Mouse (Mus musculus) liver, embryonic 16.5 days (tissue): ENCODE measurements around the gene Gm21992. TPM values are rescaled to one million over a fixed set of nuclear protein-coding genes. Genes with fewer than 3 reads are reported as not detected.

Source experiments
- ATAC-seq: fragments of 200-750 bp; cut with Nextera tagmentation; 2 replicates; pipeline ENCODE4 v1.8.0; 2017; ENCODE audit warnings: low read depth, mild to moderate bottlenecking, moderate number of reproducible peaks, moderate library complexity
- H3K27ac ChIP-seq: fragments of 300-500 bp; sonication (generic); 2 replicates; pipeline ENCODE4 v1.5.1; 2014; ENCODE audit warnings: mild to moderate bottlenecking, low read length
- H3K27me3 ChIP-seq: fragments of 300-500 bp; sonication (generic); 2 replicates; pipeline ENCODE4 v1.6.1; 2014; ENCODE audit warnings: low read depth, low read length, mixed read lengths; ENCODE audit not compliant: control insufficient read depth, insufficient read depth
- H3K36me3 ChIP-seq: fragments of 300-500 bp; sonication (generic); 2 replicates; pipeline ENCODE4 v1.6.1; 2014; ENCODE audit warnings: mild to moderate bottlenecking; ENCODE audit not compliant: control insufficient read depth, insufficient read depth
- H3K4me1 ChIP-seq: fragments of 300-500 bp; sonication (generic); 2 replicates; pipeline ENCODE4 v1.6.1; 2014; ENCODE audit warnings: low read depth, low read length, mixed read lengths; ENCODE audit not compliant: control insufficient read depth
- H3K4me2 ChIP-seq: fragments of 300-500 bp; sonication (generic); 2 replicates; pipeline ENCODE4 v1.6.1; 2014; ENCODE audit warnings: low read depth, low read length, mixed read lengths
- H3K4me3 ChIP-seq: fragments of 300-500 bp; sonication (generic); 2 replicates; pipeline ENCODE4 v1.5.1; 2014; ENCODE audit warnings: low read depth, mild to moderate bottlenecking, low read length
- H3K9ac ChIP-seq: fragments of 300-500 bp; sonication (generic); 2 replicates; pipeline ENCODE4 v1.6.1; 2014; ENCODE audit warnings: low read depth, low read length
- H3K9me3 ChIP-seq: fragments of 300-500 bp; sonication (generic); replicated peaks from 2 replicates; pipeline ENCODE4 v1.6.1; 2016; ENCODE audit warnings: low read length; ENCODE audit not compliant: control insufficient read depth
- WGBS: fragments of 180-500 bp; shearing (Covaris S2); extraction: QIAGEN DNeasy Blood & Tissue Kit; methylation state at CpG from one replicate; pipeline ENCODE4 v1.1.7; 2014; ENCODE audit not compliant: insufficient replicate concordance; 5-methylcytosine and 5-hydroxymethylcytosine counted together
- polyA plus RNA-seq: library from polyadenylated mRNA; unstranded; fragments of >200 nt; fragmentation: Nextera tagmentation; extraction: Ambion mirVana; gene quantifications from 2 replicates; pipeline ENCODE4 v1.2.1, GENCODE M21; 2015

The Gm21992 gene
- polyA plus RNA-seq = 11.7 and 13.7 TPM in 2 replicates

GRCm38 (mm10) chr19:4811063-4811908, at the start of gene Gm21992, which contains the start of gene Rbm14:
Gene Gm21992, minus strand, starts transcription at chr19:4811612.
Gene Rbm14, minus strand, starts transcription at chr19:4811634.
- H3K4me2 ChIP-seq = peak within 1 kb of the TSS; percentile 80
- WGBS = under 1% methylated on average over 83 of the region's 83 CpGs
- peak within 1 kb of the TSS; percentile 91 for H3K27ac ChIP-seq
- H3K4me1 ChIP-seq = peaks cover 23% of the 10 kb centered on the region
- H3K4me3 ChIP-seq = peak within 1 kb of the TSS; percentile 87
- peak; percentile 94 for ATAC-seq
- no peaks in the 10 kb centered on the region for H3K27me3 ChIP-seq
- no peaks in the 10 kb centered on the region for H3K9me3 ChIP-seq
- H3K36me3 ChIP-seq = no peaks in the 10 kb centered on the region
- H3K9ac ChIP-seq = peak within 1 kb of the TSS; percentile 81

DNA sequence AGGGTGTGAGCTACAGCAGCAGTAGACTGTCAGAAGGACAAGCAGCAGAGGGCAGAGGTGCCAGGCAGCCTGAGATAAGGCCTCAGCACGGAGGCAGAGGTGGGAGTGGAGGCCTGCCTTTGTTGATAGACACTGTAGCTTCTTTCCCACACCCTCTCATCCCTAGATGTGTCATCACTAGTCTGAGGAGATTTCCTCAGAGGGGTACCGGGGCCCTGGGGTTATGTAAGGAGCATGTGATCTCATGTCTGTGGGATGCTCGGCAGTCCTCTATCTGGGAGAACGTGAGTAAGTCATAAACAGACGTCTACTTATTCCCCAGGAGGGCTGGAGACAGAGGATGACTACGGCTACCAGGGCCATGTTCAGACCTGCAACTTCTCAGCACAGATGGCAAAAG, 47.7 kb upstream of the Gm21992 start:
- Histone ChIP-seq H3K9ac (peak overlapping the region; percentile 52), H3K4me3 (peak overlapping the region; percentile 24), H3K27me3 (peaks cover 32% of the 10 kb centered on the region), H3K9me3 (no peaks in the 10 kb centered on the region), H3K36me3 (no peaks in the 10 kb centered on the region), H3K4me2 (peak overlapping the region; percentile 65), H3K27ac (peak overlapping the region; percentile 85), H3K4me1 (peaks cover 43% of the 10 kb centered on the region)
- ATAC-seq = peak; percentile 99
- 25% methylated on average over 6 of the region's 6 CpGs for WGBS

DNA sequence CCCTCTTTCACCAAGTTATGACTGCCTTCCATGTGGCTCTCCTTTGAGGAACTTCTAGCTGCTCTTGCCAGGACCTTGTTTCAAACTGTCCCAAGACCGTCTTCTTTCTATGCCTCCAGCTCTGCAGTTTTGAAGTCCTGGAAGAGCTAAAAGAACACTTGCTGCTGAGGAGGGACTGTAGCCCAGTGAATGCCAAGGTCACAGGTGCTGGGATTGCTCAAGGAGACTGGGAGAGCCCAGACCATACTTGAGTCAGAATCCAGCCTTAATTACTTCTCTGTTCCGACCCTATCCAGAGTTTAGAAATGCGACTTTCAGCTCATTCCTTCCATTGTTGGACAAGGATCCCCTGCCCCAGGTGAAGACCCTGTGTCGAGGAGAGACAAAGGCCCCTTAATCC, 44.5 kb upstream of the Gm21992 start:
- Histone ChIP-seq H3K36me3 (no peaks in the 10 kb centered on the region), H3K4me1 (peaks cover 43% of the 10 kb centered on the region), H3K27ac (no peak overlapping the region), H3K27me3 (peaks cover 33% of the 10 kb centered on the region), H3K9me3 (no peaks in the 10 kb centered on the region), H3K4me2 (peak overlapping the region; percentile 85), H3K9ac (peak overlapping the region; percentile 65; the same call in 1 of the 2 replicates), H3K4me3 (peak overlapping the region; percentile 65)
- WGBS = 62% methylated on average over 4 of the region's 4 CpGs
- no peak for ATAC-seq

- 3% methylated on average over 14 of the region's 14 CpGs for WGBS
- Histone ChIP-seq H3K4me1 (peaks cover 43% of the 10 kb centered on the region), H3K9ac (peak overlapping the region; percentile 65), H3K27ac (no peak overlapping the region), H3K4me2 (peak overlapping the region; percentile 85), H3K36me3 (no peaks in the 10 kb centered on the region), H3K9me3 (no peaks in the 10 kb centered on the region), H3K27me3 (peaks cover 33% of the 10 kb centered on the region), H3K4me3 (peak overlapping the region; percentile 65)
- no peak for ATAC-seq
Observed at GRCm38 (mm10) chr19:4855470-4855820, 44.0 kb upstream of the Gm21992 start.

- peaks cover 33% of the 10 kb centered on the region for H3K27me3 ChIP-seq
Observed at GRCm38 (mm10) chr19:4854552-4855469, 43.4 kb upstream of the Gm21992 start, which contains the start of gene Ctsf. Gene Ctsf, plus strand, starts transcription at chr19:4855130.

DNA sequence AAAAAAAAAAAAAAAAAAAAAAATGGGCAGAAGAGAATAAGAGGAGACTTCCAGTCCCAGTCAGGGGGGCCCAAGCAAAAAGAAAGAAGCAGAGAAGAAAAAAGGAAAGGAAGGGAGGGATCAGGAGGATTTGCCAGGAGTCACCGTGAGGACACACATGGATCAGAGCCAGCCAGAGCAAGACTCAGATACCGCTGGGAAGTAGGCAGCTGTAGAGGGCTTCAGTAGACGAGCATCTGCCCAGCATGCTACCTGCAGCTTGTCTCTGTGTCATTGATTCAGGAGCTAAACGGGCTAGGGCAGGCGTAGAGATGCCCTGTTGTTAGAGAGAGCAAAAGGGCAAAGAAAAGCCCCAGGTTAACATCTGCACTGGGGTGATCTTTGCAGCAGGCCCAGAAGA, 38.9 kb upstream of the Gm21992 start:
- Histone ChIP-seq H3K9ac (no peak overlapping the region), H3K4me1 (peaks cover 7% of the 10 kb centered on the region; the same call in 1 of the 2 replicates), H3K4me2 (no peak overlapping the region), H3K4me3 (no peak overlapping the region), H3K27ac (no peak overlapping the region), H3K9me3 (no peaks in the 10 kb centered on the region), H3K36me3 (no peaks in the 10 kb centered on the region), H3K27me3 (peaks cover 26% of the 10 kb centered on the region)
- ATAC-seq = no peak
- WGBS = 49% methylated on average over 5 of the region's 5 CpGs

More at GRCm38 (mm10) chr19:4854552-4855469, 43.4 kb upstream of the Gm21992 start, which contains the start of gene Ctsf:
- no peaks in the 10 kb centered on the region for H3K9me3 ChIP-seq
- no peak within 1 kb of the TSS for H3K27ac ChIP-seq
- peak; percentile 12; the same call in 1 of the 2 replicates for ATAC-seq
- H3K4me3 ChIP-seq = peak within 1 kb of the TSS; percentile 65
- H3K36me3 ChIP-seq = no peaks in the 10 kb centered on the region
- WGBS = 5% methylated on average over 45 of the region's 45 CpGs
- peaks cover 36% of the 10 kb centered on the region for H3K4me1 ChIP-seq
- peak within 1 kb of the TSS; percentile 65 for H3K9ac ChIP-seq
- peak within 1 kb of the TSS; percentile 85 for H3K4me2 ChIP-seq

GRCm38 (mm10) chr19:4849800-4850199, 38.4 kb upstream of the Gm21992 start:
- H3K27me3 ChIP-seq = peaks cover 22% of the 10 kb centered on the region
- H3K27ac ChIP-seq = no peak overlapping the region
- H3K4me3 ChIP-seq = no peak overlapping the region
- no peak for ATAC-seq
- no peak overlapping the region for H3K4me2 ChIP-seq
- 58% methylated on average over 4 of the region's 4 CpGs for WGBS
- H3K9me3 ChIP-seq = no peaks in the 10 kb centered on the region
- H3K36me3 ChIP-seq = no peaks in the 10 kb centered on the region
- no peak overlapping the region for H3K9ac ChIP-seq
- H3K4me1 ChIP-seq = peaks cover 3% of the 10 kb centered on the region; the same call in 1 of the 2 replicates

- Histone ChIP-seq H3K4me2 (no peak overlapping the region), H3K9ac (no peak overlapping the region), H3K27me3 (peaks cover 7% of the 10 kb centered on the region), H3K4me1 (no peaks in the 10 kb centered on the region), H3K9me3 (no peaks in the 10 kb centered on the region), H3K27ac (no peak overlapping the region), H3K36me3 (no peaks in the 10 kb centered on the region), H3K4me3 (no peak overlapping the region)
- WGBS = 19% methylated on average over 7 of the region's 7 CpGs
- no peak; the same call in 1 of the 2 replicates for ATAC-seq
Observed at GRCm38 (mm10) chr19:4847490-4847889, 36.1 kb upstream of the Gm21992 start.
